Mouse (Mus musculus): ENCODE measurements at regions not wholly inside any gene's neighbourhood (a gene's known extent, or its start where the extent isn't known, plus 50 kb on each side); places are given as distances from the start of the nearest gene placed in this dataset.

- TF ChIP-seq POLR2A (IDR thresholded peaks at IDR 0.05; ENCODE audit: insufficient read depth, low read depth, low read length) (no peak), EP300 (IDR thresholded peaks at IDR 0.05; ENCODE audit: insufficient read depth, low read depth, low read length) (no peak)
These were observed 153.1 kb upstream of the Satb1 start for GRCm38 (mm10) chr17:51986212-51986611.
